33 mouse cellular contexts compared by ENCODE assay signal in the genomic region with DNA sequence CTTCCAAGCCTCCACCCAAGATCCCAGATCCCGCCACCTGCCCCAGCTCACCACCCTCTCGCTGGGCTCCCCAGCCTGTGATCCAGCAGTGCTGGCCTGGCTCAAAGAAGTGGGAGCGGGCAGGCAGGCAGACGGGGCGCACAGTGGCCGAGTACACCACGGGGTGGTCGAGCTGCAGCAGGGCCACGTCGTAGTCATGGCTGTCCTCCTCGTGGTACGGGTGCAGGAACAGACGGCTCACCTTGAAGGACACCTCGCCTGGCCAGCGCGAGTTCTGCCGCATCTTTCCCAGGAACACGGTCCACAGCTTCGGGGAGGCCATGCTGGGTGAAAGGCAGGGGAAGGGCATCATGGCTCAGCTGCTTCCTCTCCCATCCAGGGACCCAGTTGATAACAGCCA. TPM values are rescaled to one million over a fixed set of nuclear protein-coding genes. Genes with fewer than 3 reads are reported as not detected.
"Had no signal": no experiment of that assay in that cellular context is flagged by ENCODE, and none has a peak within 500 bp of the region (broad histone marks: within the 10 kb centered on the region; RNA-seq: fewer than 3 reads in every experiment).

No protein-coding gene starts in this region.

- H3K9me3 ChIP-seq: kidney, embryonic 15.5 days; liver, embryonic 13.5 days; midbrain, embryonic 10.5 days; midbrain, embryonic 13.5 days had no signal

- H3K27ac ChIP-seq: kidney, embryonic 15.5 days; left cerebral cortex, adult 2 months; liver, embryonic 13.5 days; midbrain, embryonic 10.5 days; midbrain, embryonic 13.5 days; stomach, postnatal 0 days had no signal

- DNase-seq: kidney, adult 8-10 months; kidney, postnatal 10 days; kidney, postnatal 36 days; layer of hippocampus, postnatal 36 days; liver, embryonic 13.5 days; lung, adult 2 months; lung, postnatal 14 days; lung, postnatal 4 days; right cerebral cortex, postnatal 14 days; right cerebral cortex, postnatal 4 days; thymus, adult 2 months; thymus, postnatal 14 days; thymus, postnatal 4 days had no signal

- H3K4me2 ChIP-seq: kidney, embryonic 15.5 days; liver, embryonic 13.5 days; midbrain, embryonic 13.5 days had no signal

- ATAC-seq: midbrain, embryonic 13.5 days; midbrain, embryonic 16.5 days had no signal

- H3K9ac ChIP-seq: kidney, embryonic 15.5 days; liver, embryonic 13.5 days; midbrain, embryonic 13.5 days had no signal

- H3K27me3 ChIP-seq: kidney, embryonic 15.5 days had no signal

- H3K4me3 ChIP-seq: kidney, embryonic 15.5 days; left cerebral cortex, adult 2 months; liver, embryonic 13.5 days; midbrain, embryonic 10.5 days; midbrain, embryonic 13.5 days had no signal

- H3K36me3 ChIP-seq: kidney, embryonic 15.5 days; midbrain, embryonic 13.5 days had no signal

RNA-seq across cellular contexts. Expression of a gene that starts 26.2 kb away (rescaled TPM):
- total RNA-seq: layer of hippocampus, postnatal 10 days; left cerebral cortex, postnatal 10 days; megakaryocyte progenitor cell, adult 5-6 weeks; monocyte, adult 5-6 weeks had no signal
- polyA plus RNA-seq: neural tube, embryonic 11.5 days had no signal

RNA-seq across cellular contexts. Expression of a gene that starts 46.5 kb away (rescaled TPM):
- total RNA-seq: layer of hippocampus, adult 8-10 months; layer of hippocampus, postnatal 36 days; left cerebral cortex, adult 2 months; left cerebral cortex, postnatal 36 days; liver, adult 2 months; megakaryocyte progenitor cell, adult 5-6 weeks; monocyte, adult 5-6 weeks had no signal
- polyA plus RNA-seq: kidney, embryonic 15.5 days; limb, embryonic 11.5 days; limb, embryonic 14.5 days; liver, adult 2 months; liver, embryonic 13.5 days; liver, embryonic 16.5 days; lung, adult 2 months; lung, embryonic 16.5 days; midbrain, embryonic 10.5 days; midbrain, embryonic 13.5 days; midbrain, embryonic 16.5 days; neural tube, embryonic 11.5 days; neural tube, embryonic 14.5 days; stomach, embryonic 14.5 days; stomach, postnatal 0 days had no signal
